Mouse (Mus musculus): Measurements from ENCODE around the gene Gm37240.

Gm37240 gene

DNA sequence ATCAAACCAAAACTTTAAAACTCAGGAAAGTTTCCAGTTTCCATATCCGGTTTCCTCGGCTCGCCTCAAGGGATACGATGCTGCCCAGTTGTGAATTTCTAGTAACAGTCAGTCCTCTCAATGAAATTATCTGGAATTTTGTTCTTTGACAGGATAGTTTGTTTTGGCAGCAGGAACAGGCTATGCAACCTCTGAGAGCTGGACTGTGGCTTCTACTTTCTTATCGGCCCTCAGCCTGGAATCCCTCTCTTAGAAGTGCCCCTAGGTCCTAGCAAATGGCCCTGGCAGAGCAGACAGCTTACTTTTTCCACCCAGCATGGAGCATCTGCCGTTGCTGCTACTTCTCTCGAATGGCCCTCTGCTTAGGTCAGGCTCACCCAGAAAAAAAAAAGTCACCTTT is 755.4 kb downstream of the Gm37240 start:
- DNase-seq (ENCODE audit: low spot score in 2 of 2): no peak

DNA sequence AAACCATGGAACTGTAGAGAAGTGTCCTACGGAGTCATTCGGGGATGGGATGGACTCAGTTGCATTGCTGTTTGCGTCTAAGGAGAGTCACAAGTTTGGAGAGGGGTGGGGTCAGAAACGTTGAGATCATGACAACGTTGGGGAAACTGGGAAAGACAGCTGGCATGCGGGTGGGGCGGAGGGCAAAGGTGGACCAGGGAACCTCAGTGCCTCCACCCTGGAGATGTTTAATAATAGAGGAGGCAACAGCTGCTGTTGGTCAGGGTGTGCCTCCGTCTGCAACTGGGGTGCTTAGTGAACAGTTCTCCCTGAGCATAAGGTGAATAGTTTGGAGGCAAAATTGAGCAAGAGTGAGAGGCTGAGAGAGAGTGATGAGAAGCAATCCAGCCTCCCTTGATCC is 758.8 kb downstream of the Gm37240 start:
- DNase-seq (ENCODE audit: low spot score in 2 of 2): no peak

GRCm38 (mm10) chr3:85126970-85127369 is 760.3 kb downstream of the Gm37240 start:
- DNase-seq (ENCODE audit: low spot score in 2 of 2): no peak

- DNase-seq (ENCODE audit: low spot score in 2 of 2): no peak
Observed at GRCm38 (mm10) chr3:85125471-85125870, 761.8 kb downstream of the Gm37240 start.

- no peak for DNase-seq (ENCODE audit: low spot score in 2 of 2)
Observed at GRCm38 (mm10) chr3:85124924-85125323, 762.4 kb downstream of the Gm37240 start.

DNA sequence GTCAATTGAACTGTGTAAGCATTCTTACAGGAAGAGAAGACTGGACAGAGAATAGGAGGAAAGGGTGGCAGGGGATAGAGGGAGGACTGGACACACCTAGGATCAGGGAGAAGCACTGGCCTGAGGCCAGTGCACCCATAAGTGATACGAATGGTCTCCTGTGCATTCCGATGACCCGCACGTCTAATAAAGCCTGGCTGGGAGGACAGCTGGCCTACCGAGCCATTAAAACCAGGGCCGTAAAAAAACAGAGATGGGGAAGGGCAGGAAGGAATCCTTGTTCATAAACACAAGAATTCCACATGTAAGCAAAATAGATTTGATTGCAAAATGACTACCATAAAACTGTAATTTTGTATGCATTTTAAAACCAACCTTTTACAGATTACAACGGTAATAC is 762.9 kb downstream of the Gm37240 start:
- DNase-seq (ENCODE audit: low spot score in 2 of 2): no peak

GRCm38 (mm10) chr3:85117702-85118101 is 769.6 kb downstream of the Gm37240 start:
- no peak for DNase-seq (ENCODE audit: low spot score in 2 of 2)

GRCm38 (mm10) chr3:85117014-85117413 is 770.3 kb downstream of the Gm37240 start:
- DNase-seq (ENCODE audit: low spot score in 2 of 2): no peak

- DNase-seq (ENCODE audit: low spot score in 2 of 2): peak in 1 of 2 experiments; percentile 20
Observed at GRCm38 (mm10) chr3:85115959-85116543, 771.3 kb downstream of the Gm37240 start.

- no peak for DNase-seq (ENCODE audit: low spot score in 2 of 2)
Observed at GRCm38 (mm10) chr3:85113565-85113964, 773.8 kb downstream of the Gm37240 start.

- DNase-seq (ENCODE audit: low spot score in 2 of 2): no peak
Observed at GRCm38 (mm10) chr3:85110762-85111161, 776.6 kb downstream of the Gm37240 start.

- DNase-seq (ENCODE audit: low spot score in 2 of 2): no peak
Observed at GRCm38 (mm10) chr3:85109221-85109620, 778.1 kb downstream of the Gm37240 start.

GRCm38 (mm10) chr3:85108396-85108795 is 778.9 kb downstream of the Gm37240 start:
- DNase-seq (ENCODE audit: low spot score in 2 of 2): no peak

DNA sequence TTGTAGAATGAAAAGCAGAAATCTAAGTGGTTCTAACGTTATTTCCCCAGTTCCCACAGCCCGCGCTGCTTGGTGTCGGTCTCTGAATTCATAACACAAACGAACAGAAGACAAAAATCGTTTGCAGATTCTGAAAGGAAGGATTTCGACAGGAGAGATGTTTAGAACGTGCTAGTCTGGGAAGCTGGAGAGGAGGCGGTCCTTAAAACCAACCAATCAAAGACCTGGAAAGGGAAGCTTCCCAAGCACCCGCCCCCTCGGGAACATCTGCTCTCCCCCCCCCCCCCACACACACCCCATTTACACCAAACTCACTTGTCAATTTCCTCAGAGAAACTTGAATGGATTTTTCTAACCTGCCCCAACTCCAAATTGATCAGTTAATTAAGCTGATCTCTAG is 780.4 kb downstream of the Gm37240 start:
- DNase-seq (ENCODE audit: low spot score in 2 of 2): no peak

- DNase-seq (ENCODE audit: low spot score in 2 of 2): no peak
Observed at GRCm38 (mm10) chr3:85104301-85104700, 783.0 kb downstream of the Gm37240 start.

GRCm38 (mm10) chr3:85080882-85081558 is 806.3 kb downstream of the Gm37240 start:
- no peak for DNase-seq (ENCODE audit: low spot score in 2 of 2)

DNA sequence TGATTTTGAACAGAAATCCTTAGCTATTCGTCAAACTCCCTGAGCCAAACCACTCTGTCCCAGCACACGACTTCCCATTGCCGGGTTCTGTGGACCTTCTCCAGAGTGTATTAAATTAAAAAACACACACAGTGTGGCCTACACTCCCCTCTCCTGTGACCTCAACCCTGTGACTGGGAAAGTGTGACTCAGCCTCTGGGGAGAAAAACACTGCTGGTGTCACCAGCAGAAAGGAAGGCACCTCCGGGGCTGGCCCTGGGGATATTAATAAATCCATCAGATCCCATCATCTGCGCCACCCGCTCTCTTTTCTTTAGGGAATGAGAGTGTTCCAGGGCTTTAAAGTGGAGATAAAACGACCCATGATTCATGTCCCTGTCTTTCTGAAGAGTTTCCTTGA is 823.2 kb downstream of the Gm37240 start:
- DNase-seq (ENCODE audit: low spot score in 2 of 2): no peak

- DNase-seq (ENCODE audit: low spot score in 2 of 2): no peak
Observed at GRCm38 (mm10) chr3:85060153-85060552, 827.2 kb downstream of the Gm37240 start.

DNA sequence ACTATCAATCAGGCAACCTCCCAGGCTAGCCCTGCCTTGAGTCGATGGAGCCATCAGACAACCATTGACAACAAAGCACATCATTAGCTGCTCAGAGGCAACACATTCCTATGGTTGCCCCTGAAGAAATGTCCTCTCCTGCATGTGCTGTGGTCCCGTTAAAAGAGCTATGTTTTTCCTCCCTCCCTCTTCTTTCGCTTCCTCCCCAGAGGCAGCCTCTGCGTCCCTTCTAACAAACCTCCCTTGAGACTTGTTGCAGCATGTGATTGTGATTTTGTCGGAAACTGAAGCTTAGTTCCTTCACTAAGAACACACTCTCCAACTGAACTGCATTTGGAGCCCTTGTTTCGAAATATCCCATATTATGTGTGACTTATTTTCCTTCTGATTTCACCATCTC is 830.1 kb downstream of the Gm37240 start:
- DNase-seq (ENCODE audit: low spot score in 2 of 2): no peak

- no peak for DNase-seq (ENCODE audit: low spot score in 2 of 2)
Observed at GRCm38 (mm10) chr3:85053526-85053925, 833.8 kb downstream of the Gm37240 start.

DNA sequence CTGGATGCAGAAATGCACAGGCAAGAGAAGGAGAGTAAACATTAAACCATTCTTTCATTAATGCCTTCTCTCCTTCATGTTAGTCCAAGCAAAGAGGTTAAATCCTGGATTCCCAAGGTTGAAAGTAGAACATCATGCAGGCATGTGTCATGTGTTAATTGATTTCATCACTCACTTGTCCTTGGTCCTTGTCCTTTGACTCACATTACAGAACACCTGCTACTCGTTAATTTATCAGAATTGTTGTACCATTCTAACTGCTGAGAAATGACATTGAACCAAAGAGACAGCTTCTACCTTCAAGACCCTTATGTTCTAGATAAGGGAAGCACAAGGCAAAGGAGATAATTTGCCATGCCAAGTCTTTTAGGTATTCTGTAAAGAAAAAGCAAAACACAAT is 835.1 kb downstream of the Gm37240 start:
- no peak for DNase-seq (ENCODE audit: low spot score in 2 of 2)

- no peak for DNase-seq (ENCODE audit: low spot score in 2 of 2)
Observed at GRCm38 (mm10) chr3:85048569-85048968, 838.7 kb downstream of the Gm37240 start.

GRCm38 (mm10) chr3:85043679-85044218 is 843.6 kb downstream of the Gm37240 start:
- no peak for DNase-seq (ENCODE audit: low spot score in 2 of 2)

Data from frontal cortex, postnatal 14 days (tissue).